Mouse (Mus musculus): ENCODE measurements around the gene Dusp3.

GRCm38 (mm10) chr11:102015472-102015871 lies 28.7 kb upstream of the Dusp3 start:
- no peak for TF ChIP-seq POLR2A (IDR thresholded peaks at IDR 0.05; ENCODE audit: low read depth, low read length)
- no peak for TF ChIP-seq CTCF (IDR thresholded peaks at IDR 0.05; ENCODE audit: borderline replicate concordance, insufficient read depth, low read length)
